Mouse (Mus musculus) cerebellum, adult 9-10 months (tissue): ENCODE results near the gene D6Wsu163e.

Experiments
- DNase-seq: peaks from one replicate; pipeline ENCODE4 v3.0.0; 2022

The D6Wsu163e gene

DNA sequence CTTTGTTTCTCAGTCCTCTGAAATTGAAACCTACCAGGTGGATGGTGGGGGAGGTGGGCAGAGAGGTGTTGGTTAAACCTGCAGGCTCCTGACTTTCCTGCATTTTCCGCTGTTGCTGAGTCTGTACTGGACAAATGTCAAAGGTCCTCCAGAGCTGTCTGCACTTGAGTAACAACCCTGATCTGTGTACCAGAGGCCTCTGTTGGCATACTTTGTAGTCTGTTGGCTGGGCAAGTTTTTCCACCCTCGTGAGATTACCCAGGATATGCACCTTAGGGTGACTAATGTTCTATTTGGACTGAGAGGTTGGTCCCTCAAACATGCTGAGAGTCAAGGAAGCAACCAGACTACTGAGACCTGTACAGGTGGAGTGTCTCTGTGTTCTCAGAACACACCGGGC lies 66.8 kb downstream of the D6Wsu163e start:
- no peak for DNase-seq

DNA sequence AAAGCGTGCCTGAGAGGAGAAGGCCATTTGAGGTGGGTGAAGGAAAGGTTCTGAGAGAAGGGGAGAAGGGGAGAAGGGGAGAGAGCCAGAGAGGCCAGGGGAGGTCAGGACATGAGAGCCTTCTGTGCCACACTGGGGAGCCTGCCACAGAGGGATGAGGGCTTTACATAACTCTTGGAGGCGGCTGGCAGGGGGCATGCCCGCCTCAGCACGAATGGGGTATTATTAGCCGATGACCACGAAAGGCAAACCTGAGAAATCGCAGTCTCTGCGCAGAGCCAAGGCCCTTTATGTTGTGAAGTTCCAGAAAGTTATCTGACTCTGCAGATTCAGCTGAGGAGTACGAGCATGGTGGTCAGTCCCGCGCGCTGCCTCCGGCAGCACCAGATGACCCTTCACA lies 70.3 kb downstream of the D6Wsu163e start:
- DNase-seq = no peak

DNA sequence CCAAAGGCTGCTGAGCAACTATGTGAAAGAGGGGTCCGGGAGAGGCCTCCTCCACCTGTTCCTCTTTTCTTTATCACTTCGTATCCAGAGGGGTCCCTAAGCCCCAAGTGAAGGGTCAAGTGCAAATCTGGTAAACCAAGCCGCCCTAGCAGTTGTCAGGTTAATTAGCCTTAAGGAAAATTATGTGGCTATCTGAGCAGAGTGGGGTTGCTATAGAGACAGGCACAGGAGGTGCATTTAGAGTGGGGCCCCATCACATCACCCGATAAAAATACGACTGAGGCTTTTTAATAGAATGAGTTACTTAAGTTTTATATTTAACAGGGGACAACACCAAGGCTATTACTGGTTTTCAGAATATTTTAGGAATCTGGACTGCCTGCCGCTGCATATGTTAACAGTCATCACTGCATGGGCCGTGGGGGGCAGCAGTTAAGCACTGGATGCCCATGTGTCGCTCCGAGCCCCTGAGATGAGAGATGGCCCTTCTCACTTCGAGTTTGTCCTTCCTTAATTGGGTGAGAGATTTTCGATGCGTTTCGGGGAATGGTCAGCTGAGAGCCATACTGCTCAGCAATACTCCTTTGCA lies 72.3 kb downstream of the D6Wsu163e start:
- DNase-seq = no peak

DNA sequence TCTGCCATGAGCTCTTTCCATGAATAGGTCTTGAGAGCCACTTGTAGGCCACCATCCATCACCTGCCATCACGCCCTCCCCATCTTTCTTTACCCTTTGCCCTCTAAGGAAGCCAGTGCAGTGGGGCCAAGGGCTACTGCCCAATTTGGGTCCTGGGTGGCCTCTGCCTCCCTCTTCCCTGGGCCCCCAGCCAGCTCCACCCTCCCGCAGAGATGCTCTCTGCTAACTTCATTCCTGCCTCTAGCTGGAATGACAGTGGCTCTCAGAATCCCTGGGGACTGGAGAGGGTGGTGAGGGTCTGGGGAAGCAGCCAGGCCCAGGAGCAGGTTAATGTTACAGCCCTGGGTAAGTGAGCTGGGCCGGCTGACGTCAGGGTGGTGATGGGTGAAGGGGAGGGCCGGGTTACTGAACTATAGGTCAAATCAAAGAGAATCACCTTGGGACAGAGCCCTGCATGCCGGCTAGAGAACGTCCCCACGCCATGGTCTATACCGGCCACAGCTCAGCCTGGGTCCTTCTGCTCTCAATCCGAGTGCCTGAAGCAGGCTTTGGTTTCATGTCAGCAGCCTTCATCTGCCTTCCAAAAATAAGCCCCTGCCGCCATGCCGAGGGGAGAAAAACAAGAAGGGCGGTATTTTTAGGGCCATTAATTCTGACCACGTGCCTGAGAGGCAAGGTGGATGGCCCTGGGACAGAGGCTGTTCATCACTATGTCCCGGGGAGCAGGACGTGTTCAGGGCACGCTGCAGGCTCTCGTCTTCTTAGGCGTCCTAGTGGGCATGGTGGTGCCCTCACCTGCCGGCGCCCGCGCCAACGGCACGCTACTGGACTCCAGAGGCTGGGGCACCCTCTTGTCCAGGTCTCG lies 75.4 kb downstream of the D6Wsu163e start, which contains the start of gene Fgf6:
Fgf6 (plus strand) TSS at position 681 of the 865 bp plus-strand sequence.
- DNase-seq = no peak

DNA sequence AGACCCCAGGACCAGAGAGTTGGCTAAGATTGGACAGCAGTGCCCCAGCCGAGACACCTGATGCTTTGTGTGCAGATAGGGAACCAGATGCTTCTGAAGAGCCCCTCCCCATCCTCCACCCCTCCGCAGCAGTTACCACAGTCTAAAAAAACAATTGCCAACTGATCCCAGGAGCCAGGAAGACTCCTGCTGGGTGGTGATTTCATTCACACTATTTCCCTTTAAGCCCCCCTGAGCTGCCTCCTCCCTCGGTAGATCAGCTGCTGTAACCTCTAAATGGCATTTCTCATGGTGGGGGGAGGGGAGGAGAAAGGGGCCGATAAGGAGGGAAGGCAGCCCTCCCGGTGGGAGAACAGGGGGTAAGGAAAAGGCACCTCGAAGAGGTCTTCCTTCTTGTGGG lies 79.5 kb downstream of the D6Wsu163e start:
- no peak for DNase-seq

DNA sequence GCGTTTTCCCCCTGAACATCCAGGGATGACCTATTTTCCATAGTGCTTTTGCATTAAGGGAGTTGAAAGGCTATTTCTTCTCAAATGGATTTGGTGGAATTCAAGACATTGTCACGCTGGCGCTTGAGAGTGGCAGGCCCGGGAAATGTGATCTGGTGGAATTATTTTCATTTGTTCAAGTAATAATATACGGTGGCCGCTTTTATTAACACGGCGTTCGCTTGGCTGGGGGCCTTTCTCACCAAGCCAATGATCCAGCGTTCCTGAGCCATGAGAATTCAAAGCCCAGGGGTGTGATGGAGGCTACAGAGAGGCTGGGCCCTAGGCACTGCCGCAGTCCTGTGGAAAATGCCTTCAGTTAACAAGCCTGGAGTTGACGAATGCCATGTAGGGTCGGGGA lies 80.7 kb downstream of the D6Wsu163e start:
- no peak for DNase-seq

DNA sequence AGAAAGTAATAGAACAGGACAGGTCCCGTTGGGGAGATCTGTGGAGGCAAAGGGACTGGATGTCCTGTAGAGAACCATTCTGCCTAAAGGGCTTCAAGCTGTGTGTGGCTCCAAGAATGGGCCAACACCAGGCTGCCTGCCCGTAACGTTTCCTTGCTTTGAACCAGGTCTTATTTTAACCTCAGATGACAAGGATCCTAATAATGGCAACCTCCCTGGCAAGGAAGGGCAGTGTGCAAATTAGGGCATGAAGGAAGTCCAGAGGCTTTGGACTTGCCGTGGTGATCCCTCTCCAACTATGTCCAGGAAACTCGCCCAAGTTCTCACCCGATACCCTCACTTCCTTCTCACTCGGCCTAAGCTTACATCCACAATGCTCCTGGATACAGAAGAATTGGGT lies 85.1 kb downstream of the D6Wsu163e start:
- DNase-seq = no peak
